Mouse (Mus musculus) gastrocnemius, postnatal 10 days (tissue): Measurements from ENCODE around the gene Nicn1. TPM values are rescaled to one million over a fixed set of nuclear protein-coding genes. Genes with fewer than 3 reads are reported as not detected.
"Not testable (repeated sequence)": the region's sequence is repeated elsewhere in the genome, so short reads cannot be mapped to it uniquely, and the experiment has no call there.

Experiments
- DNase-seq: peaks from one replicate; pipeline ENCODE4 v3.0.0; 2021; ENCODE audit warnings: mixed read lengths
- total RNA-seq, 2 experiments: library from RNA; stranded (reverse); gene quantifications; 2 replicates each; pipeline ENCODE4 v1.2.3; 2021

Gene Nicn1
- total RNA-seq, 2 experiments from 2014 or later = 9.2 to 12.8 TPM

- peak; percentile 36 for DNase-seq
Observed at GRCm38 (mm10) chr9:108278697-108279450, 11.4 kb upstream of the Nicn1 start.

GRCm38 (mm10) chr9:108280071-108280828 is 10.0 kb upstream of the Nicn1 start:
- peak; percentile 86 for DNase-seq

DNA sequence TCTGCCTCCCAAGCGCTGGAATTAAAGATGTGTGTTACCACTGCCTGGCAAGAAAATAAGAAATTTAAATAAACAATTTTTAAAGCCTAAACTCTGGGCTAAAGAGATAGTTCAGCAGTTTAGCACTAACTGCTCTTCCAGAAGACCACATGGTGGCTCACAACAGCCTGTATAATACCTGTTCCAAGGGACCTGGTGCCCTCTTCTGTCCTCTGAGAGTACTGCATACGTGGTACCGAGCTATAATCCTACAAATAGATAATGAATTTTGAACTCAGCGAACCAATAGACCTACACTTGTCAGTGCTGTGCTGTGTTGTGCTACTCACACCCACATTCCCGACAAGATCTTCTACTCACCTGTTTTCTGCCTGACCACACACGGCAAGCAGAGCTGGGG is 5.8 kb upstream of the Nicn1 start:
- DNase-seq = peak; percentile 77

GRCm38 (mm10) chr9:108287526-108288238 is 2.5 kb upstream of the Nicn1 start:
- not testable (repeated sequence) for DNase-seq

DNA sequence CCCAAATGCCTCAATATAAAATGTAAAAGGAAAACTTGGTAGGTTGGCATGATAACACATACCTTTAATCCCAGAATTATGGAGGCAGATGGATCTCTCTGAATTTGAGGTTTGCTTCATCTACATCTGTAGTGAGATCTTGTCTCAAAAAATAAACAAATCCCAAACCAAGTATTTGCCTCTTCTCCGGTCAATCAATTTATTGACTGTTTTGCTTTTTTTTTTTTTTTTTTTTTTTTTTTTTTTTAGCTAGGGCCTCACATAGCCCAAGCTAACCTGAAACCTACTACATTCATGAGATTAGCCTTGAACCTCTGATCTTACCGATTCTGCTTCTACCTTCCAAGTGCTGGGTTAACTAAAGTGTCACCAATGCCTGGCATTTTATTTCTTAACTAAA is 882 bp upstream of the Nicn1 start:
- DNase-seq = no peak

DNA sequence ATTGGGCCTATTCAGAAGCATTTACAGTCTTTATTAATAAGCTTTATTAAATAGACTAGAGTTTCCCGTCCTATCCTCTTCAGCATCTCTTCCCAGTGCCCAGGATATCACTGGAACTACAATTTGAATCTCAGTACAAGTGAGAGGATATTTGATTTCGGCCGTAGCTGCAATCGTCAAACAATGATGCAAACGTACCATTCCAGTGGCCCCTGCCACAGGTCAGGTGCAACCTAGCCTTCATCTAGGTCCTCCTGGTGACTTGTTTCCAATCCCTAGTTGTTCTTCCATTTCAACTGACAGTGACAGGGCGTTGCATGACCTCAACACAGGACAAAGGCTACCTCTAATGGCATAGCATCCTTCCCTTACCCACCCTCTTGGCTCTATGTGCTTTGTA is 544 bp downstream of the Nicn1 start:
- no peak for DNase-seq

GRCm38 (mm10) chr9:108296453-108297355 is 6.5 kb downstream of the Nicn1 start, which contains the start of gene Amt:
Amt (plus strand) TSS chr9:108296853.
- no peak for DNase-seq

DNA sequence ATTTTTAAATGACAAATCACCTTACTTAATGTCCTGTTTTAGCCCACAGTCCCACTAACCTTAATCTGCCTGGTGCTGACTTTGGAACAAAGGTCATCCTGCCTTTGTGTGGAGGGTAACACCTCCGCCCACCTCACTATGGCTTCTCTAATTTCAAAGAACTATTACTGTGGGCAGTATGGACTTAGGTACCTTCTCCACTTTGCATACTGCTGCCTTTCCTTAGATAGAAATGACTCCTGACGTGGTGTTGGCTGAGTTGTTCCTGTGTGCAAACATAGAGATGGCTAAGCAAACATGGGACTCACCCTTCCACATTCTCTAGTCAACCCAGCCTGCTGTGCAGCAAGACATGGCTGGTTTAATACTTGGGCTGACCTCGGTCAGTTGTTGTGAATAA is 11.6 kb downstream of the Nicn1 start:
- DNase-seq = no peak

- no peak for DNase-seq
Observed at GRCm38 (mm10) chr9:108304716-108305115, 14.5 kb downstream of the Nicn1 start.

- DNase-seq = no peak
Observed at GRCm38 (mm10) chr9:108305170-108305569, 14.9 kb downstream of the Nicn1 start.

DNA sequence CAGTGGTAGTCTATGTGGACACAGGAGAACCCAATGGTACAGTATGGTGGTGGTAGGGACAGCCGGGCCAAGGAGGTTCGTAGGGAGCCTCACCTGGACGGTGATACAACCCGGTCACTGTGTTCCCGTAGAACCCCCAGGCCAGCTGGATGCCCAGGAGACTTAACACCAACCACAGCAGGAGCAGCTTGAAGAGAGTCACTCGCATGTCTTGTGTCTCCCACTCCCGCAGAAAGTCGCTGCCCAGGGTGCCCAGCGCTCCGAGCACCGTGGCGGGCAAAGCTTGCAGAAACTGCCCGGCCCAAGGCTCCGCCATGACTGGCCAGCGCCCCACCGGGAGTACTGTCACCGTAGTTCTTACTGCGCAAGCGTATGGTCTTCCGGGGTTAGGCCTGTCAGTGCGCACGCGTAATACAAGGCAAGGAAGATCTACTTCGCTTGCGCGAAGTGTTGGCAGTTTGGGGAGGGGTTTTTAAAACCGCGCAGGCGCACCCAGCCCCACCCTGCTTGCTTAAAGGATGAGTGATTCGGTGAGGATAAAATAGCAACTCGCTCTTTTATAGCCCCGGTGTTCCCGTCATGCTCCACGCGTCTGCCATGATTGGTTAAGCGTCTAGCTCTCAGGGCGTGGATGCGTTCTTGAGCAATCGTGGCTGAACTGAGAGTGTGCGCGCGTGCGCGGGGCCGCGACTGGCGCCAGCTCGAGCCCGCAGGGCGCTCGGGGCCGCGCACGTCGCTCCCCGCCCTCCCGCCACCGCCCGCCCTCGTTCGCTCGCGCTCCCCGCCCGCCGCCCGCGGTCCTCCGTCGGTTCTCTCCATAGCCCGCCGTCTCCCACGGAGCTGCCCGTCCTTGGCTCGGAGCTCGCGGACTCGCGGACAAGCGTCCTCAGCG is 15.6 kb downstream of the Nicn1 start, which contains the start of the genes Rhoa and Tcta:
Gene Rhoa, plus strand, starts transcription at position 501 of the 892 bp plus-strand sequence.
Gene Tcta, minus strand, starts transcription at position 532 of the 892 bp plus-strand sequence.
- peak; percentile 95 for DNase-seq

GRCm38 (mm10) chr9:108306571-108306980 is 16.3 kb downstream of the Nicn1 start:
- DNase-seq = peak; percentile 87

DNA sequence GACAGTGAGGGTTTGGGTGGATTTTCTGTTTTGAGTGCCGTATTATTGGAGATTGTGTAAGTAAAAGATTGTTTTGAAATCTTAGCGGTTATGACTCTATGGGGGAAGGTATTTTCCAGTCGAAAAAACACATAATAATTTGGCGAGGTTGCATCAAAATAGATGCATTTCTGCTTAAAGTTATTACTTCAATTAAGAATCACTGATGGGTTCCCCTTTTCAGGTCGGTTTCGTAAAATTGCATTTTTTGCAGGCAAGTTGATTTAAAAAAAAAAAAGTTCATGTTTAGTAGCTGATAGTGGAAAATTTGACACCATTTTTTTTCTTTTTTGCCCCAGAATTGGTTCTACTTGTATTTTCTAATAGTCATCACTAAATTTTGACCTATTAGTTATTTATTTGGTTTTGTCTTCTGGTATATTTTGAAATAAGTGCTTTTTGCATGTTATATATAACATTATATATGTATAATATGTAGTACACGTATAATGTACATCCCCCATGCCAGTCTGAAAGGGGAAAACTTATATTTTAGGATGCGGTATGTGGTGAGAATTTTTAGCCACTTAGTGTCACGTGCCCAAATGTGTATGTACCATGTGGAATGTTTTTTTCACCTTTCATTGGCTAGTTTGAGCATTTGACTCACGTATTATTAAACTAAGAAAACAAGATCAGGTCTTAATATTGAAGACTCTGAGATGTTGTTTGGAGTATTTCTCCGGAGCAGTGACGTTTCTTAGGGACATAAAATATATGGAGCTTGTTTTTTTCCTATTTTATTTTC is 17.0 kb downstream of the Nicn1 start:
- no peak for DNase-seq

DNA sequence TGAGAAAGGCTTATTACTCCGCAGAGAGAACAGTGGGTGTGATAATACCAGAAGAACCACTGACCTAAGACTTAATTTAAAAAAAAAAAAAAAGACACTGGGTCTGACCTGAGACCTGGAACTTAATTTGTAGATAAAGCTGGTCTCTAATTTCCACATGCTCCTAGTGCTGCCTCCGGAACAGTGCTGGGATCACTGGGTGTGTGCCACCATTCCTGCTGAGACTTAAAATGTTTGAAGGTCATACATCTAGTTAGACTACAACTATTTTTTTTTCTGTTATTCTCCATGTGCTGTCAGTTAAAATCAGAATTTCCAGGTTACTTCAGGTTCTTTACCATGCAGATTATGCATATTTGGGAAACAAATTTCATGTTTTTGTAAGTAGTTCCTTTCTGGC is 17.9 kb downstream of the Nicn1 start:
- no peak for DNase-seq

GRCm38 (mm10) chr9:108317572-108317971 is 27.3 kb downstream of the Nicn1 start:
- no peak for DNase-seq

- no peak for DNase-seq
Observed at GRCm38 (mm10) chr9:108318462-108318861, 28.2 kb downstream of the Nicn1 start.

GRCm38 (mm10) chr9:108322054-108322453 is 31.8 kb downstream of the Nicn1 start:
- DNase-seq = not testable (repeated sequence)

GRCm38 (mm10) chr9:108324784-108325183 is 34.6 kb downstream of the Nicn1 start:
- no peak for DNase-seq

DNA sequence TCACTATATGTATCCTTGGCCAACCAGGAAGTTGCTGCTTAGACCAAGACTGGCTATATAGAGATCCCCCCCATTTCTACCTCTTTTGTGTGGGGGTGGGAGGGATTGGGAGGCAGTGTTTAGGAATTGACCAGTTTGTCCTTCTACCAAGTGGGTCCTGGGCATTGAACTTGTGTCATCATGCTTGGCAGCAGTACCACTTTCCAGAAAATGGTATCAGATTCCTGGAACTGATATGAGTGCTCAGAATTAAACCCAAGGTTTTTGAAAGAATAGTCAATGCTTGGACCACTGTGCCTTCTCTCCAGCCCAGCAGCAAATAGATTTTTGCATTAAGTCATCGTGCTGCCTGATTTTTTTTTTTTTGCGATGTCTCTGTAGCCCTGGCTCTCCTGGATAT is 35.6 kb downstream of the Nicn1 start:
- DNase-seq = no peak
